Mouse (Mus musculus) cerebral cortex, adult 2 months (tissue): ENCODE measurements around the gene Hgd.

Experiments used
- WGBS: fragments of 180-500 bp; shearing (Covaris S2); methylation state at CpG from one replicate; pipeline ENCODE4 v1.1.7; 2018; 5-methylcytosine and 5-hydroxymethylcytosine counted together

The Hgd gene

GRCm38 (mm10) chr16:37580651-37581050, 698 bp downstream of the Hgd start:
- WGBS, result 96% methylated on average over 4 of the region's 4 CpGs

- 75% methylated on average over 3 of the region's 3 CpGs for WGBS
Observed at GRCm38 (mm10) chr16:37581901-37582300, 1.9 kb downstream of the Hgd start.

GRCm38 (mm10) chr16:37583306-37583705, 3.4 kb downstream of the Hgd start:
- 84% methylated on average over 3 of the region's 3 CpGs for WGBS

- WGBS, result 25% methylated on average over 6 of the region's 6 CpGs
Observed at GRCm38 (mm10) chr16:37583801-37584200, 3.8 kb downstream of the Hgd start.

GRCm38 (mm10) chr16:37584218-37585035, 4.5 kb downstream of the Hgd start:
- WGBS, result 5% methylated on average over 25 of the region's 25 CpGs

GRCm38 (mm10) chr16:37585129-37585563, 5.2 kb downstream of the Hgd start:
- WGBS, result 49% methylated on average over 8 of the region's 8 CpGs

GRCm38 (mm10) chr16:37590921-37591320, 11.0 kb downstream of the Hgd start:
- 64% methylated on average over 3 of the region's 3 CpGs for WGBS

- 94% methylated on average over 8 of the region's 8 CpGs for WGBS
Observed at GRCm38 (mm10) chr16:37591551-37591950, 11.6 kb downstream of the Hgd start.

- 66% methylated on average over 5 of the region's 5 CpGs for WGBS
Observed at GRCm38 (mm10) chr16:37597412-37597811, 17.5 kb downstream of the Hgd start.

GRCm38 (mm10) chr16:37598463-37598862, 18.5 kb downstream of the Hgd start:
- WGBS, result 88% methylated on average over 7 of the region's 7 CpGs

GRCm38 (mm10) chr16:37599326-37599725, 19.4 kb downstream of the Hgd start:
- WGBS, result 56% methylated on average over 3 of the region's 3 CpGs

- WGBS, result 100% methylated on average over 1 of the region's 1 CpGs
Observed at GRCm38 (mm10) chr16:37603431-37603830, 23.5 kb downstream of the Hgd start.

GRCm38 (mm10) chr16:37604243-37604642, 24.3 kb downstream of the Hgd start:
- WGBS, result 64% methylated on average over 6 of the region's 6 CpGs

GRCm38 (mm10) chr16:37610333-37610732, 30.4 kb downstream of the Hgd start:
- 44% methylated on average over 8 of the region's 8 CpGs for WGBS

GRCm38 (mm10) chr16:37611072-37611471, 31.1 kb downstream of the Hgd start:
- WGBS, result 62% methylated on average over 7 of the region's 7 CpGs

GRCm38 (mm10) chr16:37612013-37612412, 32.1 kb downstream of the Hgd start:
- 70% methylated on average over 5 of the region's 5 CpGs for WGBS

- 83% methylated on average over 9 of the region's 9 CpGs for WGBS
Observed at GRCm38 (mm10) chr16:37614540-37614939, 34.6 kb downstream of the Hgd start.

GRCm38 (mm10) chr16:37615429-37615828, 35.5 kb downstream of the Hgd start:
- 57% methylated on average over 8 of the region's 8 CpGs for WGBS

- 42% methylated on average over 8 of the region's 8 CpGs for WGBS
Observed at GRCm38 (mm10) chr16:37616104-37616503, 36.2 kb downstream of the Hgd start.

- 26% methylated on average over 3 of the region's 3 CpGs for WGBS
Observed at GRCm38 (mm10) chr16:37617695-37618094, 37.7 kb downstream of the Hgd start.

GRCm38 (mm10) chr16:37622403-37622802, 42.5 kb downstream of the Hgd start:
- 79% methylated on average over 3 of the region's 3 CpGs for WGBS

GRCm38 (mm10) chr16:37622919-37623318, 43.0 kb downstream of the Hgd start:
- WGBS, result 65% methylated on average over 5 of the region's 5 CpGs

- WGBS, result 65% methylated on average over 4 of the region's 4 CpGs
Observed at GRCm38 (mm10) chr16:37626388-37626949, 46.5 kb downstream of the Hgd start.
